Comparison of ENCODE assay signal across 19 mouse cellular contexts in the genomic region with DNA sequence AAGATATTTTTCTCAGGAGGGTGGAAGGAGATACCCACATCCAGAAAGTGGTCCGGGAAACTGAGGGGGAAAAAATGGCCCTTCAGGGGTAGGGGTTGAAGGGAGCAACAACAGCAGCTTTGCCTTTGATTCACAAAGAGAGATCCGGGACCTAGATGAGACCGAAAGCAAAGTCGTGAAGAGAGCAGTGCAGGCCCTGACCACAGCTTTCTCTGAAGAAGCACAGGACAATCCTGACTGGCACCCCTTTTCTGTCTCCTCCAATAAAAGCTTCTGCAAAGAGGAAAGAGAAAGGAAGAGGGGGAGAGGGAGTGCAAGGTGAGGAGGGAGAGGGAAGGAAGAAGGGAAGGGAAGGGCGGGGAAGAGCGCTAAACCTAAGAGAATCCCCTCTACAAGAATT. TPM values are rescaled to one million over a fixed set of nuclear protein-coding genes. Genes with fewer than 3 reads are reported as not detected.
A peak's percentile ranks its signal among the peaks of the same experiment; 100 is the strongest.
DNase-seq lines count a peak whose midpoint lies in the region; ATAC-seq and TF ChIP-seq lines count a peak whose summit lies in the region.
"Had no signal": no experiment of that assay in that cellular context is flagged by ENCODE, and none has a peak within 500 bp of the region (broad histone marks: within the 10 kb centered on the region; RNA-seq: fewer than 3 reads in every experiment).

No protein-coding gene starts in this region.

- no peak overlapping the region; the same call in 1 of the 2 replicates for H3K4me3 ChIP-seq in heart, postnatal 0 days (ENCODE audit: low read depth, low read length)
- peak overlapping the region; percentile 48 for H3K4me3 ChIP-seq in midbrain, embryonic 13.5 days (replicated peaks)
- H3K4me3 ChIP-seq in midbrain, embryonic 10.5 days: no peak overlapping the region
- H3K4me3 ChIP-seq in embryonic facial prominence, embryonic 15.5 days (replicated peaks): peak overlapping the region; percentile 54
- H3K4me3 ChIP-seq in lung, adult 2 months (replicated peaks; ENCODE audit: extremely low read depth, low read depth, low read length): no peak overlapping the region
- H3K4me3 ChIP-seq: liver, embryonic 15.5 days had no signal

- DNase-seq in heart, postnatal 0 days (ENCODE audit: low spot score): no peak
- DNase-seq in heart, adult 8-10 months (ENCODE audit: low spot score): no peak
- DNase-seq in midbrain, embryonic 10.5 days (ENCODE audit: low spot score): no peak
- peak; percentile 42 for DNase-seq in thymus, postnatal 0 days (ENCODE audit: low spot score)
- no peak for DNase-seq in cerebellum, adult 11 months
- no peak for DNase-seq in lung, adult 2 months
- DNase-seq: cerebellum, adult 9-11 months; gastrocnemius, postnatal 10 days; lung, postnatal 4 days; right cerebral cortex, postnatal 4 days had no signal

- no peak for TF ChIP-seq CTCF in heart, postnatal 0 days (IDR thresholded peaks at IDR 0.05; ENCODE audit: low read depth)
- no peak for TF ChIP-seq CTCF in lung, adult 2 months (IDR thresholded peaks at IDR 0.05; ENCODE audit: insufficient read depth, low read length)

- H3K4me2 ChIP-seq in heart, postnatal 0 days (ENCODE audit: low read depth, low read length): peak overlapping the region; percentile 24; the same call in 1 of the 2 replicates
- peak overlapping the region; percentile 68 for H3K4me2 ChIP-seq in midbrain, embryonic 13.5 days (replicated peaks)
- peak overlapping the region; percentile 92 for H3K4me2 ChIP-seq in embryonic facial prominence, embryonic 15.5 days (replicated peaks)
- H3K4me2 ChIP-seq: liver, embryonic 15.5 days had no signal

- no peak overlapping the region for H3K9ac ChIP-seq in heart, postnatal 0 days (replicated peaks; ENCODE audit: low read depth, low read length)
- H3K9ac ChIP-seq in midbrain, embryonic 13.5 days (replicated peaks): peak overlapping the region; percentile 59
- no peak overlapping the region for H3K9ac ChIP-seq in embryonic facial prominence, embryonic 15.5 days
- H3K9ac ChIP-seq: liver, embryonic 15.5 days had no signal

- no peaks in the 10 kb centered on the region for H3K9me3 ChIP-seq in heart, postnatal 0 days (replicated peaks; ENCODE audit: control insufficient read depth, low read length)
- no peaks in the 10 kb centered on the region for H3K9me3 ChIP-seq in midbrain, embryonic 13.5 days
- H3K9me3 ChIP-seq in midbrain, embryonic 10.5 days (replicated peaks): no peaks in the 10 kb centered on the region
- H3K9me3 ChIP-seq in embryonic facial prominence, embryonic 15.5 days (replicated peaks): no peaks in the 10 kb centered on the region
- H3K9me3 ChIP-seq: limb, embryonic 10.5 days; liver, embryonic 15.5 days had no signal

- 42% methylated on average over 6 of the region's 6 CpGs for WGBS in heart, postnatal 0 days
- WGBS in midbrain, embryonic 13.5 days: 15% methylated on average over 6 of the region's 6 CpGs
- 12% methylated on average over 6 of the region's 6 CpGs for WGBS in midbrain, embryonic 10.5 days
- WGBS in embryonic facial prominence, embryonic 15.5 days: 42% methylated on average over 6 of the region's 6 CpGs
- WGBS in lung, adult 2 months: 69% methylated on average over 6 of the region's 6 CpGs

- H3K27me3 ChIP-seq in heart, postnatal 0 days (ENCODE audit: control insufficient read depth, insufficient read depth, low read length): peaks cover 70% of the 10 kb centered on the region
- peaks cover 86% of the 10 kb centered on the region for H3K27me3 ChIP-seq in midbrain, embryonic 13.5 days
- peaks cover 84% of the 10 kb centered on the region for H3K27me3 ChIP-seq in midbrain, embryonic 10.5 days (ENCODE audit: low read depth, poor library complexity, severe bottlenecking)
- H3K27me3 ChIP-seq in embryonic facial prominence, embryonic 15.5 days: peaks cover 51% of the 10 kb centered on the region
- H3K27me3 ChIP-seq: CH12.LX had no signal

- TF ChIP-seq POLR2A in lung, adult 2 months (IDR thresholded peaks at IDR 0.05; ENCODE audit: borderline replicate concordance, extremely low read depth, low read depth, low read length): no peak

- H3K27ac ChIP-seq in heart, postnatal 0 days (ENCODE audit: low read depth): no peak overlapping the region
- peak overlapping the region; percentile 86 for H3K27ac ChIP-seq in midbrain, embryonic 13.5 days
- H3K27ac ChIP-seq in midbrain, embryonic 10.5 days (replicated peaks): no peak overlapping the region
- H3K27ac ChIP-seq in embryonic facial prominence, embryonic 15.5 days (replicated peaks): no peak overlapping the region
- H3K27ac ChIP-seq: limb, embryonic 10.5 days; liver, embryonic 15.5 days had no signal

- no peaks in the 10 kb centered on the region for H3K36me3 ChIP-seq in heart, postnatal 0 days (replicated peaks; ENCODE audit: control insufficient read depth, insufficient read depth, low read length)
- no peaks in the 10 kb centered on the region; the same call in 1 of the 2 replicates for H3K36me3 ChIP-seq in midbrain, embryonic 13.5 days
- no peaks in the 10 kb centered on the region for H3K36me3 ChIP-seq in midbrain, embryonic 10.5 days
- no peaks in the 10 kb centered on the region for H3K36me3 ChIP-seq in embryonic facial prominence, embryonic 15.5 days
- H3K36me3 ChIP-seq: limb, embryonic 10.5 days; liver, embryonic 15.5 days had no signal

- H3K4me1 ChIP-seq in heart, postnatal 0 days (ENCODE audit: control insufficient read depth, insufficient read depth): no peaks in the 10 kb centered on the region
- H3K4me1 ChIP-seq in midbrain, embryonic 13.5 days (replicated peaks): peaks cover 18% of the 10 kb centered on the region
- peaks cover 53% of the 10 kb centered on the region for H3K4me1 ChIP-seq in midbrain, embryonic 10.5 days
- H3K4me1 ChIP-seq in embryonic facial prominence, embryonic 15.5 days: peaks cover 18% of the 10 kb centered on the region
- H3K4me1 ChIP-seq in lung, adult 2 months (ENCODE audit: control insufficient read depth, insufficient read depth, low read length): 0 out of 2 replicates have a peak, but pooled peaks cover 2% of the 10 kb centered on the region

- no peak for ATAC-seq in heart, postnatal 0 days (ENCODE audit: insufficient read depth, low read depth)
- no peak for ATAC-seq in midbrain, embryonic 13.5 days
- no peak for ATAC-seq in embryonic facial prominence, embryonic 15.5 days (ENCODE audit: insufficient number of reproducible peaks, low FRiP score, low TSS enrichment, low read depth)
- ATAC-seq: forebrain, embryonic 14.5 days; intestine, postnatal 0 days had no signal

- no peak for TF ChIP-seq EP300 in heart, postnatal 0 days (IDR thresholded peaks at IDR 0.05; ENCODE audit: low read depth)

RNA-seq across cellular contexts. Expression of a gene that starts 9.3 kb away (rescaled TPM):
- total RNA-seq in heart, postnatal 0 days (2014; rRNA removed; ENCODE audit: low replicate concordance): not detected in 2 replicates
- polyA plus RNA-seq in heart, postnatal 0 days (2015; fragmentation: Nextera tagmentation; extraction: Ambion mirVana): not detected in 2 replicates
- not detected for total RNA-seq in heart, adult 8-10 months (2022)
- 1.7 and 3.9 TPM in 2 replicates for polyA plus RNA-seq in midbrain, embryonic 13.5 days (2015; fragmentation: Nextera tagmentation; extraction: Ambion mirVana)
- 0.31 and 1.1 TPM in 2 replicates for polyA plus RNA-seq in midbrain, embryonic 10.5 days (2016; fragmentation: Nextera tagmentation; extraction: Ambion mirVana)
- 0.67 TPM in 1 of 2 replicates, not detected in the other for polyA plus RNA-seq in embryonic facial prominence, embryonic 15.5 days (2015; fragmentation: Nextera tagmentation; extraction: Ambion mirVana)
- not detected in 2 replicates for polyA plus RNA-seq in thymus, postnatal 0 days (2015; fragmentation: Nextera tagmentation; extraction: Ambion mirVana)
- not detected in 2 replicates for polyA plus RNA-seq in lung, adult 2 months (2012; rRNA removed)
- total RNA-seq: CH12.LX; gastrocnemius, postnatal 10 days; layer of hippocampus, postnatal 25 days had no signal
- polyA plus RNA-seq: forebrain, embryonic 14.5 days; intestine, postnatal 0 days; stomach, embryonic 16.5 days had no signal

RNA-seq across cellular contexts. Expression of a gene that starts 17.5 kb away (rescaled TPM):
- not detected in 2 replicates for total RNA-seq in heart, postnatal 0 days (2014; rRNA removed; ENCODE audit: low replicate concordance)
- polyA plus RNA-seq in heart, postnatal 0 days (2015; fragmentation: Nextera tagmentation; extraction: Ambion mirVana): not detected in 2 replicates
- not detected for total RNA-seq in heart, adult 8-10 months (2022)
- 3.5 and 5.3 TPM in 2 replicates for polyA plus RNA-seq in midbrain, embryonic 13.5 days (2015; fragmentation: Nextera tagmentation; extraction: Ambion mirVana)
- polyA plus RNA-seq in midbrain, embryonic 10.5 days (2016; fragmentation: Nextera tagmentation; extraction: Ambion mirVana): 0.47 and 1.2 TPM in 2 replicates
- polyA plus RNA-seq in embryonic facial prominence, embryonic 15.5 days (2015; fragmentation: Nextera tagmentation; extraction: Ambion mirVana): 0.56 and 0.65 TPM in 2 replicates
- not detected in 2 replicates for polyA plus RNA-seq in thymus, postnatal 0 days (2015; fragmentation: Nextera tagmentation; extraction: Ambion mirVana)
- polyA plus RNA-seq in lung, adult 2 months (2012; rRNA removed): not detected in 2 replicates
- total RNA-seq: gastrocnemius, postnatal 10 days; layer of hippocampus, postnatal 25 days had no signal
- polyA plus RNA-seq: intestine, postnatal 0 days; liver, embryonic 15.5 days; stomach, embryonic 16.5 days had no signal

RNA-seq across cellular contexts. Expression of a gene that starts 18.0 kb away (rescaled TPM):
- total RNA-seq in heart, postnatal 0 days (2014; rRNA removed; ENCODE audit: low replicate concordance): 0.89 TPM in 1 of 2 replicates, not detected in the other
- 0.83 and 0.93 TPM in 2 replicates for polyA plus RNA-seq in heart, postnatal 0 days (2015; fragmentation: Nextera tagmentation; extraction: Ambion mirVana)
- total RNA-seq in heart, adult 8-10 months (2022): 1 to 10 TPM; 1.2 to 1.7 (median 1.3) TPM
- polyA plus RNA-seq in midbrain, embryonic 13.5 days (2015; fragmentation: Nextera tagmentation; extraction: Ambion mirVana): 94.8 and 119 TPM in 2 replicates
- 10.5 and 28.2 TPM in 2 replicates for polyA plus RNA-seq in midbrain, embryonic 10.5 days (2016; fragmentation: Nextera tagmentation; extraction: Ambion mirVana)
- polyA plus RNA-seq in embryonic facial prominence, embryonic 15.5 days (2015; fragmentation: Nextera tagmentation; extraction: Ambion mirVana): 50.7 and 54.0 TPM in 2 replicates
- polyA plus RNA-seq in thymus, postnatal 0 days (2015; fragmentation: Nextera tagmentation; extraction: Ambion mirVana): 69.7 and 81.2 TPM in 2 replicates
- polyA plus RNA-seq in lung, adult 2 months (2012; rRNA removed): 12.3 and 13.9 TPM in 2 replicates
- total RNA-seq: layer of hippocampus, postnatal 25 days had no signal

Comparison
In these comparisons a context has a peak if more than half of its experiments do, and no peak if none do; other contexts are left out.
1. H3K4me3 ChIP-seq: peak in midbrain, embryonic 13.5 days (single experiment) and embryonic facial prominence, embryonic 15.5 days (single experiment); none in heart, postnatal 0 days (single experiment), midbrain, embryonic 10.5 days (single experiment) and lung, adult 2 months (single experiment).
2. H3K4me2 ChIP-seq: peak in every context shown above with its lines; median percentile 92 in embryonic facial prominence, embryonic 15.5 days; 68 in midbrain, embryonic 13.5 days; 24 in heart, postnatal 0 days.